Mouse (Mus musculus) ovary, adult 18-20 months (tissue): Measurements from ENCODE around the gene Dock4.

Source experiments
- DNase-seq: peaks from one replicate; pipeline ENCODE4 v3.0.0; 2022; ENCODE audit warnings: low spot score, mixed read lengths

The Dock4 gene

GRCm38 (mm10) chr12:40887496-40887895, 441.7 kb downstream of the Dock4 start:
- no peak for DNase-seq

- DNase-seq, result no peak
Measured at GRCm38 (mm10) chr12:40888261-40888791, 442.6 kb downstream of the Dock4 start.

DNA sequence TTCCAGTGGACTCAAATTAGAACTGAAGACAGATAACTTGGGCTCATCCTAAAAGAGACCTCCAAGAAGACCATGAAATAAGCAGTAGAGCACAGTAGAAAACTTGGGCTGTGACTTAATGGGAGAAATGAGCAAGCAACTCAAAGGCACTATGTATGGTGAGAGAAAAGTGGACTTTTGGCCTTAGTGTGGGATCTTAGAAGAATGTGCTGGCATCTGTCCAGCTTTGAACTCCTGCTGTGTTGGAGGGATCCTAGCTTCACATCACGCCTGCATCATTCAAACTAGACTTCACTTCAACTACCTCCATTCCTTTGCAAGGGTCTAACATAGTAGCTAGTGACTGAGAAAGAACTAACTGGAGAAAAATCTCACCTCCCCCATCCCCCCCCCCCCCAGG, 443.1 kb downstream of the Dock4 start:
- DNase-seq, result no peak

- no peak for DNase-seq
Measured at GRCm38 (mm10) chr12:40889534-40889933, 443.8 kb downstream of the Dock4 start.

DNA sequence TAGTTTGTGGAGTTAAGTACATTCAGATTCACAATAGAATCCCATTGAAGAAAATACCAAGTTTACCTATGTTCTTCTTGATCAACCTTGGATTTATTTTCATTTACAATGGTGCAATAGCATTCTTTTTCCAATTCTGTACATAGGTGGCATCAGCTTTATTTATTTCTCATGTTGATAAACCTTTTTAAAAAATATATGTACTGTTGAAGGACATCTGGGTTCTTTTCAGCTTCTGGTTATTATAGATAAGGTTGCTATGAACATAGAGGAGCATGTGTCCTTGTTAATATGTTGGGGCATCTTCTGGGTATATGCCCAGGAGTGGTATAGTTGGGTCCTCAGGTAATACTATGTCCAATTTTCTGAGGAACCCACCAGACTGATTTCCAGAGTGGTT, 445.4 kb downstream of the Dock4 start:
- no peak for DNase-seq

GRCm38 (mm10) chr12:40893741-40894140, 448.0 kb downstream of the Dock4 start:
- no peak for DNase-seq

- no peak for DNase-seq
Measured at GRCm38 (mm10) chr12:40894695-40895094, 448.9 kb downstream of the Dock4 start.
